Mouse (Mus musculus) heart, embryonic 14.5 days (tissue): Measurements from ENCODE around the gene Tjp3. TPM values are rescaled to one million over a fixed set of nuclear protein-coding genes. Genes with fewer than 3 reads are reported as not detected.
A peak's percentile ranks its signal among the peaks of the same experiment; 100 is the strongest.

ENCODE experiments used
- ATAC-seq: fragments of 200-750 bp; cut with Nextera tagmentation; 2 replicates; pipeline ENCODE4 v1.8.0; 2017; ENCODE audit warnings: low read depth, moderate TSS enrichment; ENCODE audit not compliant: insufficient number of reproducible peaks, insufficient read depth, low FRiP score
- H3K27ac ChIP-seq, 2 experiments: fragments of 200-500 bp in 1 of 2; fragments of 300-500 bp in 1 of 2; sonication (generic) in 1 of 2; replicated peaks in 1 of 2; 2 replicates each; pipeline ENCODE4 v1.5.1; 2012 to 2014; ENCODE audit warnings: low read depth in 2 of 2, low read length in 2 of 2, control low read depth in 1 of 2, mild to moderate bottlenecking in 1 of 2, mixed read lengths in 1 of 2; ENCODE audit not compliant: control insufficient read depth in 1 of 2, insufficient read depth in 1 of 2
- H3K27me3 ChIP-seq: fragments of 300-500 bp; sonication (generic); 2 replicates; pipeline ENCODE4 v1.6.1; 2014; ENCODE audit warnings: mild to moderate bottlenecking, low read length, control low read depth; ENCODE audit not compliant: control insufficient read depth, insufficient read depth
- H3K36me3 ChIP-seq: fragments of 300-500 bp; sonication (generic); 2 replicates; pipeline ENCODE4 v1.6.1; 2014; ENCODE audit warnings: mild to moderate bottlenecking, control low read depth, low read length, mixed read lengths; ENCODE audit not compliant: control insufficient read depth, insufficient read depth
- H3K4me1 ChIP-seq, 2 experiments: fragments of 200-500 bp in 1 of 2; fragments of 300-500 bp in 1 of 2; sonication (generic) in 1 of 2; 2 replicates each; pipeline ENCODE4 v1.6.1; 2012 to 2014; ENCODE audit warnings: low read length in 2 of 2, control low read depth in 1 of 2, mixed read lengths in 1 of 2; ENCODE audit not compliant: control insufficient read depth in 2 of 2, insufficient read depth in 2 of 2
- H3K4me2 ChIP-seq: fragments of 300-500 bp; sonication (generic); 2 replicates; pipeline ENCODE4 v1.6.1; 2014; ENCODE audit warnings: mild to moderate bottlenecking, low read length
- H3K4me3 ChIP-seq, 2 experiments: fragments of 200-500 bp in 1 of 2; fragments of 300-500 bp in 1 of 2; sonication (generic) in 1 of 2; 2 replicates each; pipeline ENCODE4 v1.5.1; 2012 to 2014; ENCODE audit warnings: low read length in 2 of 2, mild to moderate bottlenecking in 2 of 2, control low read depth in 1 of 2, low read depth in 1 of 2, moderate library complexity in 1 of 2; ENCODE audit not compliant: control insufficient read depth in 1 of 2, insufficient read depth in 1 of 2
- H3K9ac ChIP-seq: fragments of 300-500 bp; sonication (generic); 2 replicates; pipeline ENCODE4 v1.6.1; 2014; ENCODE audit warnings: mild to moderate bottlenecking, low read length
- H3K9me3 ChIP-seq: fragments of 300-500 bp; sonication (generic); 2 replicates; pipeline ENCODE4 v1.6.1; 2016; ENCODE audit warnings: low read length, control low read depth; ENCODE audit not compliant: control insufficient read depth
- WGBS: fragments of 180-500 bp; shearing (Covaris S2); extraction: QIAGEN DNeasy Blood & Tissue Kit; methylation state at CpG from one replicate; pipeline ENCODE4 v1.1.7; 2014; 5-methylcytosine and 5-hydroxymethylcytosine counted together
- polyA plus RNA-seq: library from polyadenylated mRNA; unstranded; fragments of >200 nt; fragmentation: Nextera tagmentation; extraction: Ambion mirVana; gene quantifications from 2 replicates; pipeline ENCODE4 v1.2.1, GENCODE M21; 2014

Tjp3 gene
- polyA plus RNA-seq, 1 experiment from 2014 or later, result 2.2 TPM

GRCm38 (mm10) chr10:81318589-81319329 is 27.4 kb upstream of the Tjp3 start:
- Histone ChIP-seq H3K27ac (peak overlapping the region in 1 of 2 experiments; percentile 89; a peak in 1 of 4 replicates), H3K4me3 (no peak overlapping the region; a peak in 1 of 4 replicates), H3K36me3 (peaks cover 52% of the 10 kb centered on the region), H3K9ac (peak overlapping the region; percentile 71), H3K9me3 (no peaks in the 10 kb centered on the region), H3K4me1 (peaks cover 24 to 34% of the 10 kb centered on the region in 2 experiments), H3K27me3 (no peaks in the 10 kb centered on the region), H3K4me2 (peak overlapping the region; percentile 82; the same call in 1 of the 2 replicates)
- ATAC-seq, result no peak
- whole genome bisulfite sequencing, result 84% methylated on average over 13 of the region's 13 CpGs

GRCm38 (mm10) chr10:81317273-81317672 is 25.9 kb upstream of the Tjp3 start:
- Histone ChIP-seq H3K9me3 (no peaks in the 10 kb centered on the region), H3K9ac (peak overlapping the region; percentile 65), H3K27ac (no peak overlapping the region), H3K27me3 (no peaks in the 10 kb centered on the region), H3K36me3 (peaks cover 52% of the 10 kb centered on the region), H3K4me2 (peak overlapping the region; percentile 57), H3K4me1 (peaks cover 24 to 34% of the 10 kb centered on the region in 2 experiments), H3K4me3 (peak overlapping the region; percentile 16 to 22; a peak in 2 of 4 replicates)
- 17% methylated on average over 20 of the region's 20 CpGs for WGBS
- no peak for ATAC-seq

- no peak for ATAC-seq
- WGBS, result 43% methylated on average over 16 of the region's 16 CpGs
- H3K36me3 ChIP-seq, result peaks cover 58% of the 10 kb centered on the region
- H3K4me2 ChIP-seq, result peak overlapping the region; percentile 57
- H3K9me3 ChIP-seq, result no peaks in the 10 kb centered on the region
- peak overlapping the region in 1 of 2 experiments; percentile 22; a peak in 1 of 4 replicates for H3K4me3 ChIP-seq
- peak overlapping the region; percentile 65 for H3K9ac ChIP-seq
- no peaks in the 10 kb centered on the region for H3K27me3 ChIP-seq
- no peak overlapping the region for H3K27ac ChIP-seq
- H3K4me1 ChIP-seq, result peaks cover 24 to 27% of the 10 kb centered on the region in 2 experiments
These were observed 25.1 kb upstream of the Tjp3 start for GRCm38 (mm10) chr10:81316338-81317060.

- Histone ChIP-seq H3K9ac (no peak overlapping the region), H3K9me3 (no peaks in the 10 kb centered on the region), H3K27ac (no peak overlapping the region), H3K4me3 (no peak overlapping the region), H3K4me1 (peaks cover 24 to 27% of the 10 kb centered on the region in 2 experiments), H3K36me3 (peaks cover 68% of the 10 kb centered on the region), H3K4me2 (no peak overlapping the region), H3K27me3 (no peaks in the 10 kb centered on the region)
- ATAC-seq, result no peak
- WGBS, result 87% methylated on average over 16 of the region's 16 CpGs
These were observed 24.2 kb upstream of the Tjp3 start for GRCm38 (mm10) chr10:81315587-81315986.

- H3K9me3 ChIP-seq, result no peaks in the 10 kb centered on the region
- H3K27ac ChIP-seq, result no peak overlapping the region
- no peaks in the 10 kb centered on the region for H3K27me3 ChIP-seq
- no peak overlapping the region for H3K4me2 ChIP-seq
- 79% methylated on average over 7 of the region's 7 CpGs for WGBS
- H3K36me3 ChIP-seq, result peaks cover 81% of the 10 kb centered on the region
- no peak overlapping the region for H3K9ac ChIP-seq
- peaks cover 17 to 19% of the 10 kb centered on the region in 2 experiments for H3K4me1 ChIP-seq
- ATAC-seq, result no peak
- H3K4me3 ChIP-seq, result no peak overlapping the region
These were observed 22.8 kb upstream of the Tjp3 start for GRCm38 (mm10) chr10:81314201-81314600.

GRCm38 (mm10) chr10:81313581-81313980 is 22.2 kb upstream of the Tjp3 start:
- Histone ChIP-seq H3K4me1 (peaks cover 11 to 13% of the 10 kb centered on the region in 2 experiments; a peak in 3 of 4 replicates), H3K9ac (no peak overlapping the region), H3K9me3 (no peaks in the 10 kb centered on the region), H3K4me2 (no peak overlapping the region), H3K27me3 (no peaks in the 10 kb centered on the region), H3K27ac (no peak overlapping the region), H3K4me3 (no peak overlapping the region), H3K36me3 (peaks cover 86% of the 10 kb centered on the region)
- ATAC-seq, result no peak
- 93% methylated on average over 13 of the region's 13 CpGs for WGBS

GRCm38 (mm10) chr10:81309571-81309970 is 18.2 kb upstream of the Tjp3 start:
- H3K4me2 ChIP-seq, result no peak overlapping the region
- no peak for ATAC-seq

More at GRCm38 (mm10) chr10:81309571-81309970, 18.2 kb upstream of the Tjp3 start:
- no peaks in the 10 kb centered on the region for H3K27me3 ChIP-seq
- no peak overlapping the region for H3K4me3 ChIP-seq
- H3K9ac ChIP-seq, result no peak overlapping the region
- WGBS, result 89% methylated on average over 5 of the region's 5 CpGs
- no peak overlapping the region for H3K27ac ChIP-seq
- peaks cover 0 to 5% of the 10 kb centered on the region in 2 experiments; a peak in 1 of 4 replicates for H3K4me1 ChIP-seq
- H3K36me3 ChIP-seq, result peaks cover 91% of the 10 kb centered on the region
- H3K9me3 ChIP-seq, result no peaks in the 10 kb centered on the region
